Mouse (Mus musculus) liver, embryonic 15.5 days (tissue): ENCODE measurements around the gene Lpxn. TPM values are rescaled to one million over a fixed set of nuclear protein-coding genes. Genes with fewer than 3 reads are reported as not detected.

Experiments
- ATAC-seq: fragments of 200-750 bp; cut with Nextera tagmentation; 2 replicates; pipeline ENCODE4 v1.8.0; 2017; ENCODE audit warnings: moderate number of reproducible peaks, mild to moderate bottlenecking, moderate library complexity; ENCODE audit not compliant: insufficient read depth
- H3K27ac ChIP-seq: fragments of 300-500 bp; sonication (generic); replicated peaks from 2 replicates; pipeline ENCODE4 v1.5.1; 2015; ENCODE audit warnings: mild to moderate bottlenecking, inconsistent platforms
- H3K27me3 ChIP-seq: fragments of 300-500 bp; sonication (generic); 2 replicates; pipeline ENCODE4 v1.6.1; 2015; ENCODE audit warnings: mild to moderate bottlenecking, inconsistent platforms
- H3K36me3 ChIP-seq: fragments of 300-500 bp; sonication (generic); replicated peaks from 2 replicates; pipeline ENCODE4 v1.6.1; 2015; ENCODE audit warnings: moderate library complexity, mild to moderate bottlenecking, inconsistent platforms
- H3K4me1 ChIP-seq: fragments of 300-500 bp; sonication (generic); replicated peaks from 2 replicates; pipeline ENCODE4 v1.6.1; 2015; ENCODE audit warnings: inconsistent platforms
- H3K4me2 ChIP-seq: fragments of 300-500 bp; sonication (generic); 2 replicates; pipeline ENCODE4 v1.6.1; 2015; ENCODE audit warnings: moderate library complexity, mild to moderate bottlenecking, inconsistent platforms
- H3K4me3 ChIP-seq: fragments of 300-500 bp; sonication (generic); replicated peaks from 2 replicates; pipeline ENCODE4 v1.5.1; 2015; ENCODE audit warnings: mild to moderate bottlenecking, inconsistent platforms
- H3K9ac ChIP-seq: fragments of 300-500 bp; sonication (generic); 2 replicates; pipeline ENCODE4 v1.6.1; 2015; ENCODE audit warnings: moderate library complexity, mild to moderate bottlenecking, inconsistent platforms
- H3K9me3 ChIP-seq: fragments of 300-500 bp; sonication (generic); replicated peaks from 2 replicates; pipeline ENCODE4 v1.6.1; 2016; ENCODE audit warnings: inconsistent platforms
- WGBS: fragments of 180-500 bp; shearing (Covaris S2); methylation state at CpG from one replicate; pipeline ENCODE4 v1.1.7; 2015; ENCODE audit warnings: mixed read lengths; ENCODE audit not compliant: insufficient replicate concordance; 5-methylcytosine and 5-hydroxymethylcytosine counted together
- polyA plus RNA-seq: library from polyadenylated mRNA; unstranded; fragments of >200 nt; fragmentation: Nextera tagmentation; extraction: Ambion mirVana; gene quantifications from 2 replicates; pipeline ENCODE4 v1.2.1, GENCODE M21; 2015

The Lpxn gene
- polyA plus RNA-seq, 1 experiment from 2014 or later = 2.4 TPM

GRCm38 (mm10) chr19:12792374-12792773, 3.6 kb upstream of the Lpxn start:
- ATAC-seq = no peak

GRCm38 (mm10) chr19:12794056-12795044, 1.6 kb upstream of the Lpxn start:
- ATAC-seq = peak; percentile 59

More at GRCm38 (mm10) chr19:12792374-12792773, 3.6 kb upstream of the Lpxn start:
- no peak overlapping the region for H3K27ac ChIP-seq
- H3K4me1 ChIP-seq = peaks cover 16% of the 10 kb centered on the region
- no peak overlapping the region for H3K9ac ChIP-seq
- no peak overlapping the region for H3K4me2 ChIP-seq
- H3K36me3 ChIP-seq = peaks cover 7% of the 10 kb centered on the region
- no peaks in the 10 kb centered on the region for H3K27me3 ChIP-seq
- H3K4me3 ChIP-seq = no peak overlapping the region
- no peaks in the 10 kb centered on the region for H3K9me3 ChIP-seq

GRCm38 (mm10) chr19:12795110-12795509, 883 bp upstream of the Lpxn start:
- peak; percentile 5 for ATAC-seq
- 1% methylated on average over 43 of the region's 63 CpGs for WGBS
- peak overlapping the region; percentile 98 for H3K27ac ChIP-seq

More at GRCm38 (mm10) chr19:12794056-12795044, 1.6 kb upstream of the Lpxn start:
- H3K36me3 ChIP-seq = no peaks in the 10 kb centered on the region
- H3K4me1 ChIP-seq = peaks cover 16% of the 10 kb centered on the region
- peak overlapping the region; percentile 92 for H3K4me2 ChIP-seq
- no peaks in the 10 kb centered on the region for H3K27me3 ChIP-seq
- peak overlapping the region; percentile 99 for H3K4me3 ChIP-seq
- H3K9ac ChIP-seq = peak overlapping the region; percentile 97
- no peaks in the 10 kb centered on the region for H3K9me3 ChIP-seq
- H3K27ac ChIP-seq = peak overlapping the region; percentile 98
- under 1% methylated on average over 39 of the region's 39 CpGs for WGBS

GRCm38 (mm10) chr19:12796328-12796931, 437 bp downstream of the Lpxn start:
- H3K36me3 ChIP-seq = no peaks in the 10 kb centered on the region
- no peaks in the 10 kb centered on the region for H3K9me3 ChIP-seq
- H3K4me1 ChIP-seq = peaks cover 20% of the 10 kb centered on the region
- ATAC-seq = peak; percentile 48
- peak overlapping the region; percentile 92 for H3K4me2 ChIP-seq
- peak overlapping the region; percentile 97 for H3K9ac ChIP-seq
- under 1% methylated on average over 29 of the region's 29 CpGs for WGBS
- H3K27ac ChIP-seq = peak overlapping the region; percentile 98
- H3K4me3 ChIP-seq = peak overlapping the region; percentile 99
- H3K27me3 ChIP-seq = no peaks in the 10 kb centered on the region

More at GRCm38 (mm10) chr19:12795110-12795509, 883 bp upstream of the Lpxn start:
- H3K9ac ChIP-seq = peak overlapping the region; percentile 97
- peak overlapping the region; percentile 99 for H3K4me3 ChIP-seq
- H3K27me3 ChIP-seq = no peaks in the 10 kb centered on the region
- H3K4me2 ChIP-seq = peak overlapping the region; percentile 92
- H3K9me3 ChIP-seq = no peaks in the 10 kb centered on the region
- peaks cover 16% of the 10 kb centered on the region for H3K4me1 ChIP-seq
- no peaks in the 10 kb centered on the region for H3K36me3 ChIP-seq

- peak overlapping the region; percentile 99 for H3K4me3 ChIP-seq
- H3K27me3 ChIP-seq = no peaks in the 10 kb centered on the region
- H3K4me1 ChIP-seq = peaks cover 17% of the 10 kb centered on the region
- no peak for ATAC-seq
- H3K4me2 ChIP-seq = peak overlapping the region; percentile 92
- H3K9me3 ChIP-seq = no peaks in the 10 kb centered on the region
- under 1% methylated on average over 7 of the region's 7 CpGs for WGBS
- H3K27ac ChIP-seq = peak overlapping the region; percentile 98
- H3K36me3 ChIP-seq = no peaks in the 10 kb centered on the region
- peak overlapping the region; percentile 97 for H3K9ac ChIP-seq
These were observed 1.1 kb downstream of the Lpxn start for GRCm38 (mm10) chr19:12797071-12797470.

GRCm38 (mm10) chr19:12798404-12798803, 2.4 kb downstream of the Lpxn start:
- H3K9me3 ChIP-seq = no peaks in the 10 kb centered on the region
- 0 out of 2 replicates have a peak overlapping the region, but pooled peaks have one; percentile 38 for H3K27ac ChIP-seq
- no peak overlapping the region for H3K9ac ChIP-seq
- H3K4me3 ChIP-seq = 0 out of 2 replicates have a peak overlapping the region, but pooled peaks have one; percentile 11
- ATAC-seq = no peak
- WGBS = 31% methylated on average over 4 of the region's 4 CpGs
- H3K4me1 ChIP-seq = peaks cover 14% of the 10 kb centered on the region
- no peaks in the 10 kb centered on the region for H3K36me3 ChIP-seq
- no peaks in the 10 kb centered on the region for H3K27me3 ChIP-seq
- peak overlapping the region; percentile 11; the same call in 1 of the 2 replicates for H3K4me2 ChIP-seq

GRCm38 (mm10) chr19:12799081-12799480, 3.1 kb downstream of the Lpxn start:
- no peak overlapping the region for H3K27ac ChIP-seq
- WGBS = 78% methylated on average over 3 of the region's 3 CpGs

GRCm38 (mm10) chr19:12800621-12801020, 4.6 kb downstream of the Lpxn start:
- H3K4me2 ChIP-seq = no peak overlapping the region
- no peak overlapping the region for H3K4me3 ChIP-seq
- no peaks in the 10 kb centered on the region for H3K36me3 ChIP-seq
- WGBS = 53% methylated on average over 2 of the region's 2 CpGs
- H3K4me1 ChIP-seq = peaks cover 14% of the 10 kb centered on the region
- H3K9me3 ChIP-seq = no peaks in the 10 kb centered on the region
- ATAC-seq = no peak
- no peak overlapping the region for H3K27ac ChIP-seq
- H3K27me3 ChIP-seq = no peaks in the 10 kb centered on the region
- H3K9ac ChIP-seq = no peak overlapping the region

More at GRCm38 (mm10) chr19:12799081-12799480, 3.1 kb downstream of the Lpxn start:
- Histone ChIP-seq H3K9ac (no peak overlapping the region), H3K9me3 (no peaks in the 10 kb centered on the region), H3K36me3 (no peaks in the 10 kb centered on the region), H3K4me1 (peaks cover 14% of the 10 kb centered on the region), H3K4me3 (no peak overlapping the region), H3K27me3 (no peaks in the 10 kb centered on the region), H3K4me2 (peak overlapping the region; percentile 11; the same call in 1 of the 2 replicates)
- no peak for ATAC-seq

GRCm38 (mm10) chr19:12801046-12801445, 5.1 kb downstream of the Lpxn start:
- no peak overlapping the region for H3K4me2 ChIP-seq
- H3K9ac ChIP-seq = no peak overlapping the region
- H3K27ac ChIP-seq = no peak overlapping the region
- no peaks in the 10 kb centered on the region for H3K36me3 ChIP-seq
- H3K4me3 ChIP-seq = no peak overlapping the region
- H3K9me3 ChIP-seq = no peaks in the 10 kb centered on the region
- peaks cover 14% of the 10 kb centered on the region for H3K4me1 ChIP-seq
- WGBS = 37% methylated on average over 3 of the region's 3 CpGs
- ATAC-seq = no peak
- H3K27me3 ChIP-seq = no peaks in the 10 kb centered on the region

- no peak for ATAC-seq
- H3K27ac ChIP-seq = no peak overlapping the region
- no peaks in the 10 kb centered on the region for H3K9me3 ChIP-seq
- WGBS = 69% methylated on average over 3 of the region's 3 CpGs
- H3K4me3 ChIP-seq = no peak overlapping the region
- no peaks in the 10 kb centered on the region for H3K27me3 ChIP-seq
- peaks cover 7% of the 10 kb centered on the region; the same call in 1 of the 2 replicates for H3K4me1 ChIP-seq
- H3K4me2 ChIP-seq = no peak overlapping the region
- H3K36me3 ChIP-seq = no peaks in the 10 kb centered on the region
- no peak overlapping the region for H3K9ac ChIP-seq
These were observed 6.8 kb downstream of the Lpxn start for GRCm38 (mm10) chr19:12802830-12803229.

GRCm38 (mm10) chr19:12804237-12804636, 8.2 kb downstream of the Lpxn start:
- peaks cover 7% of the 10 kb centered on the region; the same call in 1 of the 2 replicates for H3K4me1 ChIP-seq
- H3K36me3 ChIP-seq = no peaks in the 10 kb centered on the region
- H3K27me3 ChIP-seq = no peaks in the 10 kb centered on the region
- no peaks in the 10 kb centered on the region for H3K9me3 ChIP-seq
- no peak overlapping the region for H3K27ac ChIP-seq
- WGBS = 47% methylated on average over 1 of the region's 1 CpGs
- H3K4me3 ChIP-seq = no peak overlapping the region
- H3K4me2 ChIP-seq = no peak overlapping the region
- H3K9ac ChIP-seq = no peak overlapping the region
- no peak for ATAC-seq
